Mouse (Mus musculus) brain, embryonic 14.5 days (tissue): ENCODE measurements at regions not wholly inside any gene's neighbourhood (a gene's known extent, or its start where the extent isn't known, plus 50 kb on each side); places are given as distances from the start of the nearest gene placed in this dataset.

Source experiments
- CTCF ChIP-seq: fragments of 200-500 bp; IDR thresholded peaks from 2 replicates; pipeline ENCODE4 v1.5.1; 2012; ENCODE audit warnings: inconsistent platforms, mild to moderate bottlenecking, moderate library complexity, borderline replicate concordance; ENCODE audit not compliant: insufficient read depth, insufficient read length; ENCODE audit errors: extremely low read depth
- POLR2A ChIP-seq: fragments of 200-500 bp; IDR thresholded peaks from 2 replicates; pipeline ENCODE4 v1.6.1; 2012; ENCODE audit warnings: mild to moderate bottlenecking, inconsistent platforms, borderline replicate concordance; ENCODE audit not compliant: poor library complexity, insufficient read depth, insufficient read length, severe bottlenecking; ENCODE audit errors: extremely low read depth

DNA sequence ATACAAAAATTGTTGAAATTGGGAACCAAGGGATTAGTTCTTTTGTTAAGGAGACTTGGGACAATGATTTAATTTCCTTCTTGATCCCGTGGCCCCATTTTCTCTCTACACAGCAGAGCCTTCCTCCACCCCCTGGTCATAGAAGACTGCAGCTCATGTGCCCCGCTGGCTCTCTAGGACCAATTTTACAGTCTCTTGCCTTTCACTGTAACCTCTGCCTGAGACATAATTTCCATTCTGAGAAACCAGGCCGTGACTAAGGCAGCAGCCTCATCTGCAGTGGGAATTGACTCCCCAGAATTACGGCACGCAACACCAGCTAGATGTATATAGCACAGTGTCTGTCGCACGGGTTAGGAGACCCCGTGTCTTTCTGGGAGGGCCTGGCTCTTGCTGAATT, 63.0 kb upstream of the Hpf1 start:
- TF ChIP-seq CTCF (no peak), POLR2A (no peak)
